Mouse (Mus musculus) embryonic facial prominence, embryonic 12.5 days (tissue): ENCODE data around the gene Pfn1. TPM values are rescaled to one million over a fixed set of nuclear protein-coding genes. Genes with fewer than 3 reads are reported as not detected.

Source experiments
- ATAC-seq: fragments of 200-750 bp; cut with Nextera tagmentation; 2 replicates; pipeline ENCODE4 v1.8.0; 2017; ENCODE audit not compliant: insufficient number of reproducible peaks, insufficient read depth, low FRiP score, low TSS enrichment
- H3K27ac ChIP-seq: fragments of 300-500 bp; sonication (generic); 2 replicates; pipeline ENCODE4 v1.5.1; 2016; ENCODE audit warnings: mild to moderate bottlenecking
- H3K27me3 ChIP-seq: fragments of 300-500 bp; sonication (generic); 2 replicates; pipeline ENCODE4 v1.6.1; 2016; ENCODE audit warnings: mild to moderate bottlenecking, moderate library complexity
- H3K36me3 ChIP-seq: fragments of 300-500 bp; sonication (generic); 2 replicates; pipeline ENCODE4 v1.6.1; 2016; ENCODE audit warnings: mild to moderate bottlenecking
- H3K4me1 ChIP-seq: fragments of 300-500 bp; sonication (generic); 2 replicates; pipeline ENCODE4 v1.6.1; 2016
- H3K4me2 ChIP-seq: fragments of 300-500 bp; sonication (generic); replicated peaks from 2 replicates; pipeline ENCODE4 v1.6.1; 2016; ENCODE audit warnings: mild to moderate bottlenecking, moderate library complexity
- H3K4me3 ChIP-seq: fragments of 300-500 bp; sonication (generic); 2 replicates; pipeline ENCODE4 v1.5.1; 2016; ENCODE audit warnings: mild to moderate bottlenecking
- H3K9ac ChIP-seq: fragments of 300-500 bp; sonication (generic); 2 replicates; pipeline ENCODE4 v1.6.1; 2016; ENCODE audit warnings: mild to moderate bottlenecking, moderate library complexity
- H3K9me3 ChIP-seq: fragments of 300-500 bp; sonication (generic); 2 replicates; pipeline ENCODE4 v1.6.1; 2016; ENCODE audit warnings: mild to moderate bottlenecking, moderate library complexity
- WGBS: fragments of 180-500 bp; shearing (Covaris S2); methylation state at CpG from one replicate; pipeline ENCODE4 v1.1.7; 2016; 5-methylcytosine and 5-hydroxymethylcytosine counted together
- polyA plus RNA-seq: library from polyadenylated mRNA; unstranded; fragments of >200 nt; fragmentation: Nextera tagmentation; extraction: Ambion mirVana; gene quantifications from 2 replicates; pipeline ENCODE4 v1.2.1, GENCODE M21; 2016

Gene Pfn1
- polyA plus RNA-seq, result 1,467 and 1,498 TPM in 2 replicates

DNA sequence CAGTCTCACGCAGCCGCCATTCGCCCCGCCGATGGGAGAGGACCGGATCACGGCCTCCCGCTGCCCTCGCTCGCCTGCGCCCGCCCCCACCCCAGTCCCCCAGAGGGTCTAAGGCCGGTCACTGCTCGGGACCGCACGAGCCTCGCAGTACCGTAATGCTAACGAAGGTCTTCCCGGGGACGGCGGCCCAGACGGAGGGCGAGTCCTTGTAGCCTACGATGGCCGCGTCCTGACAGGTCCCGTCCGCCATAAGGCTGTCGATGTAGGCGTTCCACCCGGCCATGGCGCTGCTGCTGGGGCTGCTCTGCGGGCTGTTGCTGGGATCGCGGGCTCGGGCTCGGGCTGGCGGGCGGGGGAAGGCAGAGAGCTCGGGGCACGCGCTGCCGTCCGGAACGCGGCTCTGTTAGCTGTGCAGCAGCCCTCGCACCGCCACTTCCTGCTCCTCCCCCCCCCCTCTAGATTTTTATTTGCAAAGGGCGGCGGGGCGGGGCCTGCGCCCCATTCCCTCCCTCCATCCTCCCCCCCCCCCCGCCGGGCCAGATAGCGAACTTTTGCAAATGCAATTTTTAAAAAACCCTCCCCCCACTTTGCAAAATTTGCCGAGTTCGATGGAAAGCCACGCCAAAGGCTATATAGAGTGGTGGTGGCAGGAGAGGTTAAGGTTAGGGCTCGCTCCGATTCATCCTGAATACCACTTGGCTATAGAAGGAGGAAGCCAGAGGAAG is at the start of gene Pfn1:
Pfn1 (minus strand) TSS at position 447 of the 725 bp plus-strand sequence.
- Histone ChIP-seq H3K4me2 (peak within 1 kb of the TSS; percentile 97), H3K36me3 (peaks cover 32% of the 10 kb centered on the region), H3K27ac (peak within 1 kb of the TSS; percentile 99), H3K9ac (peak within 1 kb of the TSS; percentile 98), H3K9me3 (no peaks in the 10 kb centered on the region), H3K4me3 (peak within 1 kb of the TSS; percentile 99), H3K27me3 (no peaks in the 10 kb centered on the region), H3K4me1 (peaks cover 50% of the 10 kb centered on the region)
- WGBS, result under 1% methylated on average over 61 of the region's 61 CpGs
- 0 out of 2 replicates have a peak, but pooled peaks have one; percentile 12 for ATAC-seq

- Histone ChIP-seq H3K36me3 (peaks cover 45% of the 10 kb centered on the region), H3K9ac (no peak overlapping the region), H3K27me3 (no peaks in the 10 kb centered on the region), H3K4me2 (no peak overlapping the region; the same call in 1 of the 2 replicates), H3K9me3 (no peaks in the 10 kb centered on the region), H3K4me1 (peaks cover 24% of the 10 kb centered on the region), H3K27ac (no peak overlapping the region), H3K4me3 (no peak overlapping the region)
- WGBS, result 71% methylated on average over 6 of the region's 6 CpGs
- no peak for ATAC-seq
These were observed 48.3 kb upstream of the Pfn1 start for GRCm38 (mm10) chr11:70702781-70703180.

- H3K27me3 ChIP-seq, result no peaks in the 10 kb centered on the region
- no peaks in the 10 kb centered on the region for H3K9me3 ChIP-seq
- no peak for ATAC-seq
- peaks cover 39% of the 10 kb centered on the region for H3K36me3 ChIP-seq
- H3K4me1 ChIP-seq, result peaks cover 24% of the 10 kb centered on the region
- peak overlapping the region; percentile 21 for H3K9ac ChIP-seq
- peak overlapping the region; percentile 89; the same call in 1 of the 2 replicates for H3K4me3 ChIP-seq
- peak overlapping the region; percentile 87 for H3K4me2 ChIP-seq
- WGBS, result 84% methylated on average over 6 of the region's 6 CpGs
- no peak overlapping the region for H3K27ac ChIP-seq
These were observed 47.7 kb upstream of the Pfn1 start for GRCm38 (mm10) chr11:70701984-70702733.

DNA sequence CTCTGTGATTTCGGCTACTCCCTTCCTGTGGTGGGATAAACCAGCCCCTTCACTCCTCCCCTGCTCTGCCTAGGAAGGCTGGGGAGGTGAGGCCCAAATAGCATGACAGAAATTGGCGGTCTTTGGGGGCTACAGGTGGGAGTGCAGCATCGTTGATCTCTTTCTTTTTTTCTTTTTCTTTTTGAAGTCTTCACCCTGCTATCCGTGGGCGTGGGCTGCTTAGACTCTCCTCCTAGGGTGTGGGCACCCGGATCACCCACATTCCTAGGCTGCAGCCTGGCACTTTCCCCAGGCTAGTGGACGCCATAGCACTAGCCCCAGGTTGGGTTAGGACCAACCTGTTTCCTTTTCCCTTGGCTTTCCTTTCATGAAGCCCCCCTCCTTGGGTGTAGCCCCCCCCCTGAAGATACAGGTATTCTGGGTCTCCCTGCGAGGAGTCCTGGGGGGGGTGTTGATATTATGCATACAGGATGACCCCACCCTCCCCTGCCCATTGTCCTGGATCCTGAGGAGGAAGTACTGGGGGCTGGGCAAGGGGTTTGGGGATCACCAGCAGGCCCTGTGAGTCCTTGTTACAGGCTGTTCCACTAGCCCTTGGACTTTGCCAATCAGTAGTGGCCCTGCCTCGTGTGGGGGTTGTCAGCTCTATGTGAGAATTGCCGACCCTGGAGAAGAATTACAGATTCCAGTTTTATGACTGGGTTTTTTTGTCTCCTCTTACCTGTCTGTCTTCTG is 46.9 kb upstream of the Pfn1 start:
- no peak overlapping the region for H3K27ac ChIP-seq
- peak overlapping the region; percentile 87 for H3K4me2 ChIP-seq
- peaks cover 24% of the 10 kb centered on the region for H3K4me1 ChIP-seq
- no peaks in the 10 kb centered on the region for H3K9me3 ChIP-seq
- no peak for ATAC-seq
- peaks cover 31% of the 10 kb centered on the region for H3K36me3 ChIP-seq
- H3K4me3 ChIP-seq, result peak overlapping the region; percentile 89
- H3K27me3 ChIP-seq, result no peaks in the 10 kb centered on the region
- H3K9ac ChIP-seq, result peak overlapping the region; percentile 97
- WGBS, result 17% methylated on average over 10 of the region's 10 CpGs

DNA sequence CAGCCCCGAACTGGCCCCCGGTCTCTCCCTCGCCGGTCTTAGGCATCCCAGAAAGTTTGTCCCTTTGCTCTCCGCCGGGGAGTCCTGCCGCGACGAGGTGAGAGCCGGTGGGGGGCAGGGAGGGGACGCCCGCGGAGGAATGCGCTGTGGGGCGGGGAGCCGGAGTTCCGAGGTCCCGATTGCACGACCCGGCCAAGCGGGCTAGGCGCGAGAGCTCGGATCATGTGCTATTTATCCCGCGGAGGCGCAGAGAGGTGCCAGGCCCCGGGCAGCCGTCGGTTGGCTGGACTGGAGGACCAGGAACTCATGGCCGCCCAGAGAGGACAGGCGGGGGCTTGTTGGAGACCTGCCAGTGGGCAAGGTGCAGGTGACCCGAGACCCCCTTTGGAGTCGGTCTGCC is 46.2 kb upstream of the Pfn1 start:
- peak overlapping the region; percentile 97 for H3K9ac ChIP-seq
- peak overlapping the region; percentile 89 for H3K4me3 ChIP-seq
- peak overlapping the region; percentile 94 for H3K27ac ChIP-seq
- WGBS, result 1% methylated on average over 34 of the region's 34 CpGs
- H3K27me3 ChIP-seq, result no peaks in the 10 kb centered on the region
- peak; percentile 61; the same call in 1 of the 2 replicates for ATAC-seq
- peak overlapping the region; percentile 87 for H3K4me2 ChIP-seq
- H3K4me1 ChIP-seq, result peaks cover 24% of the 10 kb centered on the region
- peaks cover 24% of the 10 kb centered on the region for H3K36me3 ChIP-seq
- H3K9me3 ChIP-seq, result no peaks in the 10 kb centered on the region

GRCm38 (mm10) chr11:70699722-70700556 is 45.5 kb upstream of the Pfn1 start, which contains the start of the genes Inca1 and Kif1c:
Gene Inca1, minus strand, starts transcription at chr11:70700155.
Gene Kif1c, plus strand, starts transcription at chr11:70700548.
- Histone ChIP-seq H3K27me3 (no peaks in the 10 kb centered on the region), H3K4me1 (peaks cover 24% of the 10 kb centered on the region), H3K27ac (peak within 1 kb of the TSS; percentile 94), H3K36me3 (peaks cover 17% of the 10 kb centered on the region), H3K4me2 (peak within 1 kb of the TSS; percentile 87), H3K9me3 (no peaks in the 10 kb centered on the region), H3K4me3 (peak within 1 kb of the TSS; percentile 89), H3K9ac (peak within 1 kb of the TSS; percentile 97)
- 1% methylated on average over 69 of the region's 69 CpGs for WGBS
- ATAC-seq, result peak; percentile 89

- Histone ChIP-seq H3K9me3 (no peaks in the 10 kb centered on the region), H3K9ac (no peak overlapping the region), H3K27me3 (no peaks in the 10 kb centered on the region), H3K36me3 (peaks cover 9% of the 10 kb centered on the region), H3K27ac (no peak overlapping the region), H3K4me2 (no peak overlapping the region), H3K4me3 (no peak overlapping the region), H3K4me1 (peaks cover 24% of the 10 kb centered on the region)
- ATAC-seq, result no peak
- 76% methylated on average over 2 of the region's 2 CpGs for WGBS
These were observed 44.6 kb upstream of the Pfn1 start for GRCm38 (mm10) chr11:70699051-70699450.

- no peaks in the 10 kb centered on the region for H3K9me3 ChIP-seq
- H3K4me3 ChIP-seq, result no peak overlapping the region
- H3K36me3 ChIP-seq, result no peaks in the 10 kb centered on the region
- H3K27me3 ChIP-seq, result no peaks in the 10 kb centered on the region
- no peak overlapping the region for H3K27ac ChIP-seq
- H3K4me2 ChIP-seq, result no peak overlapping the region
- WGBS, result 73% methylated on average over 3 of the region's 3 CpGs
- H3K9ac ChIP-seq, result no peak overlapping the region
- no peak for ATAC-seq
- peaks cover 20% of the 10 kb centered on the region for H3K4me1 ChIP-seq
These were observed 42.9 kb upstream of the Pfn1 start for GRCm38 (mm10) chr11:70697376-70697775.

DNA sequence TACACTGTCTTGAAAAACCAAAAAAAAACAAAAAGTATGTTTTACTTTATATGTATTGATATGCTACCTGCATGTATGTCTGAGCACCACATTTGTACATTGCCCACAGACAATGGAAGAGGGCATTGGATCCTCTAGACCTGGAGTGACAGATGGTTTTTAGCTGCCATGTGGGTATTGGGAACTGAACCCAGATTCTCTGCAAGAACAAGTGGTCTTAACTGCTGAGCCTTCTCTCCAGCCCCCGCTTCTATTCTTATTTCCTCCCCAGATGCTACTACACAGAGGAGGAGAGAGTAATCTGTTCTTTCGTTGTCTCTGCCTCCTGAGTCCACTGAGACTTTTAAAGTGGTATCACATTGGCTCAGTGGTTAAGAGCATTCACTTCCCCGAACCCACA is 39.1 kb upstream of the Pfn1 start:
- peaks cover 4% of the 10 kb centered on the region; the same call in 1 of the 2 replicates for H3K4me1 ChIP-seq
- H3K4me2 ChIP-seq, result no peak overlapping the region
- no peak for ATAC-seq
- no peak overlapping the region for H3K4me3 ChIP-seq
- no peaks in the 10 kb centered on the region for H3K36me3 ChIP-seq
- H3K9me3 ChIP-seq, result no peaks in the 10 kb centered on the region
- H3K27me3 ChIP-seq, result no peaks in the 10 kb centered on the region
- H3K9ac ChIP-seq, result no peak overlapping the region
- WGBS, result 66% methylated on average over 3 of the region's 3 CpGs
- no peak overlapping the region for H3K27ac ChIP-seq

DNA sequence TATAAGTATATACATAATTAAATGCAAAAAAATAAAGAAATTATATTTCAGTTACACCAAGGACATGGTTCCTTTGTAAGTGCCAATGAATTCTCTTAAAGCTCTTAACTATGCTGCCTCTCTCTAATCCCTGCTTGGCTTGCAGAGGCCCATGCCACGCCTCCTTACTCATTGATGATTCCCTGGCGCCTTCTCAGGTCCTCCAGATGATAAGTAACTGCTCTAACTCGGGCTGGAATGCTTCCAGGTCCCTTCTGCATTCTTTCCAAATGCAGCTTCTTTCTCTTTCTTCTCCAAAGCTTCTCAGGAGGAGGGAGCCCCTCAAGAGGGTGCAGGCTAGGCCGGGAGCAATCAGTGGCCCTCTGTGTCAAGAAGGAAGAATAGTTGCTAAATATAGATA is 35.1 kb upstream of the Pfn1 start:
- no peaks in the 10 kb centered on the region for H3K27me3 ChIP-seq
- H3K9ac ChIP-seq, result no peak overlapping the region
- 63% methylated on average over 4 of the region's 4 CpGs for WGBS
- no peak for ATAC-seq
- H3K36me3 ChIP-seq, result peaks cover 9% of the 10 kb centered on the region; the same call in 1 of the 2 replicates
- H3K4me3 ChIP-seq, result no peak overlapping the region
- peaks cover 17% of the 10 kb centered on the region for H3K4me1 ChIP-seq
- no peak overlapping the region for H3K27ac ChIP-seq
- no peak overlapping the region for H3K4me2 ChIP-seq
- no peaks in the 10 kb centered on the region for H3K9me3 ChIP-seq

DNA sequence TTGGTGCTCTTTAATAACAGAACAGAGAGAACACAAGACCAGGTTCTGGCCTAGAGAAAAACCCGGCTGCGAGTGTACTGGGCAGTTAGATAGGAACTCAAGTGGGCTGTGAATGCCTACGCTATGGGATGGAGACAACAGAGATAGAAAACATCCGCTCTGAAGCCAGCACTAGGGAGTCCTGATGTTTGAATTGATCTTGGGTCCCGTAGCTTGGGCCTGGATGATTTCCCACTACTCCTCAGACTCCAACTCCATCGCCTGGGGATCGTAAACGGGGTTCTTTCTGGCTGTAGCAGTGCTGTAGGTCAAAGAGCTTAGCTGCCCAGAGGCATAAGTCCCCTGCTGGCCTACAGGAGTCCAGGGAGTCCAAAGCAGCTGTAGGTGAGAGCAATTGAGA is 33.9 kb upstream of the Pfn1 start:
- ATAC-seq, result no peak
- whole genome bisulfite sequencing, result 15% methylated on average over 8 of the region's 8 CpGs
- no peaks in the 10 kb centered on the region for H3K9me3 ChIP-seq
- H3K27me3 ChIP-seq, result no peaks in the 10 kb centered on the region
- H3K4me2 ChIP-seq, result peak overlapping the region; percentile 90
- no peak overlapping the region for H3K27ac ChIP-seq
- H3K36me3 ChIP-seq, result peaks cover 20% of the 10 kb centered on the region
- peak overlapping the region; percentile 87 for H3K4me3 ChIP-seq
- peak overlapping the region; percentile 78 for H3K9ac ChIP-seq
- peaks cover 17% of the 10 kb centered on the region for H3K4me1 ChIP-seq
